Mouse (Mus musculus) embryonic facial prominence, embryonic 14.5 days (tissue): ENCODE data around the gene Gm20388. TPM values are rescaled to one million over a fixed set of nuclear protein-coding genes. Genes with fewer than 3 reads are reported as not detected.

Experiments
- ATAC-seq: fragments of 200-750 bp; cut with Nextera tagmentation; 2 replicates; pipeline ENCODE4 v1.8.0; 2017; ENCODE audit warnings: low read depth, moderate number of reproducible peaks, moderate TSS enrichment
- DNase-seq: peaks from one replicate; pipeline ENCODE4 v3.0.0-alpha.2; 2015; ENCODE audit warnings: low spot score
- H3K27ac ChIP-seq: fragments of 300-500 bp; sonication (generic); replicated peaks from 2 replicates; pipeline ENCODE4 v1.5.1; 2014; ENCODE audit warnings: low read depth, mild to moderate bottlenecking, low read length, moderate library complexity
- H3K27me3 ChIP-seq: fragments of 300-500 bp; sonication (generic); replicated peaks from 2 replicates; pipeline ENCODE4 v1.6.1; 2014; ENCODE audit warnings: low read length; ENCODE audit not compliant: control insufficient read depth, insufficient read depth
- H3K36me3 ChIP-seq: fragments of 300-500 bp; sonication (generic); 2 replicates; pipeline ENCODE4 v1.6.1; 2014; ENCODE audit warnings: low read length, mixed read lengths; ENCODE audit not compliant: control insufficient read depth, insufficient read depth
- H3K4me1 ChIP-seq: fragments of 300-500 bp; sonication (generic); 2 replicates; pipeline ENCODE4 v1.6.1; 2014; ENCODE audit warnings: antibody characterized with exemption, low read length; ENCODE audit not compliant: control insufficient read depth, insufficient read depth
- H3K4me2 ChIP-seq: fragments of 300-500 bp; sonication (generic); 2 replicates; pipeline ENCODE4 v1.6.1; 2014; ENCODE audit warnings: low read depth, mild to moderate bottlenecking, low read length, moderate library complexity, mixed read lengths
- H3K4me3 ChIP-seq: fragments of 300-500 bp; sonication (generic); 2 replicates; pipeline ENCODE4 v1.5.1; 2014; ENCODE audit warnings: low read depth, mild to moderate bottlenecking, low read length
- H3K9ac ChIP-seq: fragments of 300-500 bp; sonication (generic); 2 replicates; pipeline ENCODE4 v1.6.1; 2014; ENCODE audit warnings: low read depth, mild to moderate bottlenecking, low read length, moderate library complexity, mixed read lengths
- H3K9me3 ChIP-seq: fragments of 300-500 bp; sonication (generic); 2 replicates; pipeline ENCODE4 v1.6.1; 2016; ENCODE audit warnings: low read length; ENCODE audit not compliant: control insufficient read depth
- WGBS: fragments of 180-500 bp; shearing (Covaris S2); extraction: QIAGEN DNeasy Blood & Tissue Kit; methylation state at CpG from one replicate; pipeline ENCODE4 v1.1.7; 2014; 5-methylcytosine and 5-hydroxymethylcytosine counted together
- polyA plus RNA-seq: library from polyadenylated mRNA; unstranded; fragments of >200 nt; fragmentation: Nextera tagmentation; extraction: Ambion mirVana; gene quantifications from 2 replicates; pipeline ENCODE4 v1.2.1, GENCODE M21; 2014

Gene Gm20388
- polyA plus RNA-seq, 1 experiment from 2014 or later, result not detected

DNA sequence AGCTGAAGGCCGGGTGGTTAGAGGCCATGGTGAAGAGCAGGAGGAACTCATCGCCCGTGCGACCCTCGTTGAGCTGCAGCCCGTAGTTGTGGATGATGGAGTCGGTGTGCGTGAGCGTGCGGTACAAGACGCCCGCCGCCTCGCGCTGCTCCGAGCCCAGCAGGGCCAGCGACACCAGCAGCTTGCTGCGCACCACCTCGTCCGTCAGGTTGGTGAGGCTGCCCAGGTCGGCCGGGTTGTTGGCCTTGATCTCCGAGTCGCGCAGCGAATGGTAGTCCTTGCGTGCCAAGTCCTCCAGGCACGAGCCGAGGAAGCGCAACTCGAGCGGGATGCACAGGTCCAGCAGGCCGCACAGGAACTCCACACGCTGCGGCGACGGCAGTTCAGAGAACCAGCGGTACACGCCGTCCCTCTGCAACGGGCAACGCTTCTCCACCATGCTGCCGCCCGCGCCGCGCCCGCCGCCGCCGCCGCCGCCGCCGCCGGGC, 1741.3 kb downstream of the Gm20388 start:
- DNase-seq (no peak), ATAC-seq (no peak)
- Histone ChIP-seq H3K9me3 (no peaks in the 10 kb centered on the region), H3K4me3 (peak overlapping the region; percentile 75), H3K27me3 (no peaks in the 10 kb centered on the region), H3K4me2 (peak overlapping the region; percentile 98), H3K9ac (peak overlapping the region; percentile 78), H3K36me3 (0 out of 2 replicates have a peak, but pooled peaks cover 9% of the 10 kb centered on the region), H3K4me1 (peaks cover 41% of the 10 kb centered on the region), H3K27ac (no peak overlapping the region; the same call in 1 of the 2 replicates)
- under 1% methylated on average over 29 of the region's 56 CpGs for WGBS

DNA sequence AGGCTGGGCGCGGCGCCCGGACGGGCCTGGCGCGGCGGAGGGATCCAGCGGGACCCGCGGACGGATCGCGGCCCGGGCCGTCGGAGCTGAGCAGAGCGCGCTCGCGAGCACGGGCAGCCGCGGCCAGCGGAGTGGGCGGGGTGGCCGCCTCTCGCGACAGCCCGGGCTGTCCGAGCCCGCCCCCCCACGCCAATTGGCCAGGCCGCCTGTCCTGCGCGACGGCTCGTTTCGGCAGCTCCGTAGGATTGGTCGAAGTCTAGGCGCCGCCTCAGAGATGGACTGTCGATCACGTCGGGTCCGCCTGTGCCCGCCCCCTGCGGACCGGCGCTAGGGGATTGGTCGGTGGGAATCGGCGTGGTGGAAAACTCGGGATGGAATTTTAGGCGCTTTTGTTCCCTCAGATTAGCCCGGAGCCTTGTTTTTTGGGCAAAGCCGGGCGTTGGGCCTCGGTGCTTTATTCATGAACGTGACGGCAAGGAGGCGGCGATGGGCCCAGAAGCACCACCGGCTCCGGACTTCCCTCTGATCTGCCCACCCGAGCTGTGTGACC, 1742.2 kb downstream of the Gm20388 start, which contains the start of gene Zcchc14:
Gene Zcchc14 (minus strand): TSS at position 128 of the 550 bp plus-strand sequence.
- H3K4me1 ChIP-seq, result peaks cover 37% of the 10 kb centered on the region
- peak; percentile 100 for DNase-seq
- ATAC-seq, result peak; percentile 99
- 0 out of 2 replicates have a peak, but pooled peaks cover 9% of the 10 kb centered on the region for H3K36me3 ChIP-seq
- H3K27ac ChIP-seq, result peak within 1 kb of the TSS; percentile 95
- H3K4me2 ChIP-seq, result peak within 1 kb of the TSS; percentile 98
- 1% methylated on average over 34 of the region's 67 CpGs for WGBS
- peak within 1 kb of the TSS; percentile 93 for H3K9ac ChIP-seq
- H3K9me3 ChIP-seq, result no peaks in the 10 kb centered on the region
- H3K4me3 ChIP-seq, result peak within 1 kb of the TSS; percentile 81
- no peaks in the 10 kb centered on the region for H3K27me3 ChIP-seq

DNA sequence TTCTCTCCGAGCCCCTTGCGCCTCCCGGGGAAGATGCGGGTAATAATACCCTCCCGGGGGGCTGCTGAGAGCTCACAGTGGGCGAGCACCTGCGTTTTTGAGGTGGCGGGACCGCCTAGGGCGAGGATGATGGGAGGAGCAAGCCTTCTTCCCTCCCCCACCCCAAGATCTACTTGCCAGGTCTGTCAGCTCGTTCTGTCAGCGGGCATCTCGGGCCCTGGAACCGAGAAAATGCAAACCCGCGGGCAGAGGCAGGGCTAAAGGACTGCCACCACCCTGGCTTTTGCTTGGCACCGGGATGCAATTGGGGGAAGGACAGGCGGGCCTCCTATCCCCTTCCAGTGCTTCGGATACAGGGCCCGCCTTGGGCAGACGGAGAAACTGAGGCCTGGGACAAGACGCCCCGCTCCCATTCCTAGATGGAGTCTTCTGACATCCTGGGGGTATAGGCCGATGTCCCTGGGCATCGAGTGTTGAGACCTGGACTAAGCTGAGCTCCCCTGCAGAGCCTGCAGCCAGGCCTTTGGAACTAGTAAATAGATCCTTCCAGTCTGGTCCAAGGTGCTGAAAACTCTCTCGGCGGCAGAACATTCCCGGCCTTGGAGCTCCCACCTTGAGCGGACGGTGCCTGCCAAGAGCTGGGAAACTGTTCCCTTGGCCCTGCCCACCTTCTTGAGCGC, 1742.8 kb downstream of the Gm20388 start:
- peak; percentile 16 for ATAC-seq
- Histone ChIP-seq H3K27me3 (no peaks in the 10 kb centered on the region), H3K27ac (peak overlapping the region; percentile 95), H3K4me3 (peak overlapping the region; percentile 81), H3K9ac (peak overlapping the region; percentile 87), H3K4me2 (peak overlapping the region; percentile 92), H3K9me3 (no peaks in the 10 kb centered on the region), H3K36me3 (0 out of 2 replicates have a peak, but pooled peaks cover 8% of the 10 kb centered on the region), H3K4me1 (peaks cover 32% of the 10 kb centered on the region)
- 1% methylated on average over 30 of the region's 31 CpGs for WGBS
- DNase-seq, result peak; percentile 66

DNA sequence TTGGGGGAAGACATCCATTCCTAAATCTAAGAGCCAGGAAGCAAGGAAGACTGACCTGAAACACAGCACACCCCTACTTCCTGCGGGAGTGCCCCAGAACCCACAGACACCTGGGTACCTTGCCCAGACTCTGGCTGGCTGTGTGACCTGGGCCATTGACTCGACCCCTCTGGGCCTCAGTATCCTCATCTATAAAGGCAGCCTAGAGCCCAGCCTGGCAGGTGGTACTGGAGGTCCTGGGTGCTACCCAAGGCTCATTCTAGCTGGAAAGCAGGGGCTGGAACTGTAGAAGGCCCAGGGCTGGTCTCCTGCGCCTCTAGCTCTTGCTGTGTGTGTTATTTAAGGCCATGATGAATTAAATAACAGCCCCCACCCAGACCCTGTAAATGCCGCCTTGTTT, 1743.5 kb downstream of the Gm20388 start:
- peak overlapping the region; percentile 87; the same call in 1 of the 2 replicates for H3K9ac ChIP-seq
- WGBS, result 83% methylated on average over 4 of the region's 4 CpGs
- 0 out of 2 replicates have a peak, but pooled peaks cover 5% of the 10 kb centered on the region for H3K36me3 ChIP-seq
- H3K9me3 ChIP-seq, result no peaks in the 10 kb centered on the region
- no peaks in the 10 kb centered on the region for H3K27me3 ChIP-seq
- peaks cover 30% of the 10 kb centered on the region for H3K4me1 ChIP-seq
- peak overlapping the region; percentile 92 for H3K4me2 ChIP-seq
- H3K27ac ChIP-seq, result no peak overlapping the region
- ATAC-seq, result no peak
- no peak for DNase-seq
- H3K4me3 ChIP-seq, result peak overlapping the region; percentile 81

DNA sequence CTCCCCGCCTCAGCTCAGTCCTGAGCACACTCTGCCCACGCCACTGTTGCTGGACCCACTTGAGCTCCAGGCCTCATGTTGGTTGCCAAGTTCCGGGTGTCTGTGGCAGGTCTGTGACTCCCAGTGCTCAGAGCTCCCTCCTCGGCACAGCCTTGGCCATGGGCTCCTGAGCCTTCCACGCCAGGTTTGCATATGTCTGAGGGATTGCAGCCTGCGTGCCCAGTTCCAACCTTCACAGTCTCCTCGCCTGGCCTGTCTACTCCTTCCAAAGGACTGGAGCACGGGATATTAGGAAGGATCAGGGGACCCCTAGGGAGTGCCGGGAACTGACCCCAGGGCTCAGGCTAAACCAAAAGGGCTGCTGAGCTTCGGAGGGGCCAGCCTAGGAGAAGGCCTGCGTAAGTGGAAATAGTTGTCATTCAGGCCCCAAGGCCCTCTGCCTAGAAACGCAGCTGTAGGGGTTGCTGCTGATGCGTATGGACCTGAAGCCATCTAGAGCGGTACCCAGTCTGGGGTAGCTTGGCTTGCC, 1744.4 kb downstream of the Gm20388 start:
- Histone ChIP-seq H3K9me3 (no peaks in the 10 kb centered on the region), H3K27ac (no peak overlapping the region), H3K36me3 (0 out of 2 replicates have a peak, but pooled peaks cover under 1% of the 10 kb centered on the region), H3K4me1 (peaks cover 21% of the 10 kb centered on the region), H3K27me3 (no peaks in the 10 kb centered on the region), H3K4me2 (no peak overlapping the region), H3K9ac (no peak overlapping the region), H3K4me3 (no peak overlapping the region)
- ATAC-seq (no peak), DNase-seq (no peak)
- WGBS, result 77% methylated on average over 14 of the region's 14 CpGs

DNA sequence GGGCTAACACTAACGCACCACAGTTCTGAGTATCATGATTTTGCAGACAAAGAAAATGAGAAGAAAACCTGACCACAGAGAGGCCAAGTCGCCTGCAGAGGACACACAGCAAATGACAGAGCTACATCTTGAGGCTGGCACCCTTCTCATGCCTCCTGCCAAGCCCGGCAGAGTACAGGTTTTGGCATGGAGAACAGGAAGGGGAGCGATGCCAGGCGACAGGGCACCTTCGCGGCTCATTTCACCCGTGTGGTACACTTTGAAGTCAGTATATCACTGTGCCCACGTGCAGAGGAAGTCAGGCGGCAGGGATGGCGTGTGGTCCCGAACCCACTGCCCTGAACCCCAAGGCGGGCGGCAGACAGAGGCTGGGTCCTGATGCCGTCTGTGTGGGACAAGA, 1750.0 kb downstream of the Gm20388 start:
- H3K4me1 ChIP-seq, result peaks cover 14% of the 10 kb centered on the region
- H3K27ac ChIP-seq, result no peak overlapping the region
- H3K9ac ChIP-seq, result no peak overlapping the region
- H3K27me3 ChIP-seq, result no peaks in the 10 kb centered on the region
- H3K4me2 ChIP-seq, result no peak overlapping the region
- DNase-seq (no peak), ATAC-seq (no peak)
- H3K9me3 ChIP-seq, result no peaks in the 10 kb centered on the region
- WGBS, result 82% methylated on average over 15 of the region's 15 CpGs
- H3K4me3 ChIP-seq, result no peak overlapping the region
- no peaks in the 10 kb centered on the region for H3K36me3 ChIP-seq

DNA sequence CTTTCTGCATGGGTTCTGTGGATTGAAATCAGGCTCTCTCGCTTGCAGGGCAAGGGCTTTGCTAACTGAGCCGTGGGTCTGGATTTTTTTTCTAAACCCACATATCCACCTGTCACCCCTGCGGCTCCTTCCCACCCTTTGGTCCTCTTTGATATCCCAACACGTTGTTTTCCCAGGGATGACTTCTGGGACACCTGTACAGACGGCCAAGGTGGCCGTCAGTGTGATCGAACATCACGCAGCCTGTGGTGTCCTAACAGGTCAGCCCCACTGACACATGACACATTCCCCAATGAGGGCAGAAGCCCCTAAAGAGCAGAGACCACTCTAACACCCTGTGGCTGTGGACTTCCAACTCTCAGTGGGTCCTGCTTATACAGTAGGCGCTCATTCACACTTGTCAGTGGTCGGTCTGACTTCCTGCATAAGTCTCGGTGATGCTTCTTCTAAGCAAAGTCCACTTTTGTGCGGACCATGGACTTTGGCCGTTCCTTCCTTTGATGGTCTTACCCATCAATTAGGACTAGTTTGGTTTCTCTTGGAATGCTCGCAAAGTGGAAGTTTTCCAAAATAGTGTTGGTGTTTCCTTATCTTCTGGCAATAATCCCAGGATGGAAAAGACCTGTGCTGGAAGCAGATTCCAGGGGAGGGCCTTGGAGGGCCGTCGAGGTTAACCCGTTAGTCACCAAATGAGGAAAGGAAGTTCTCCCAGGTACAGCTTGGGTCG, 1751.2 kb downstream of the Gm20388 start:
- Histone ChIP-seq H3K9me3 (no peaks in the 10 kb centered on the region), H3K4me3 (no peak overlapping the region), H3K27ac (no peak overlapping the region), H3K9ac (no peak overlapping the region), H3K36me3 (no peaks in the 10 kb centered on the region), H3K4me1 (peaks cover 14% of the 10 kb centered on the region), H3K4me2 (no peak overlapping the region), H3K27me3 (no peaks in the 10 kb centered on the region)
- WGBS, result 78% methylated on average over 18 of the region's 18 CpGs
- no peak for ATAC-seq
- DNase-seq, result no peak

DNA sequence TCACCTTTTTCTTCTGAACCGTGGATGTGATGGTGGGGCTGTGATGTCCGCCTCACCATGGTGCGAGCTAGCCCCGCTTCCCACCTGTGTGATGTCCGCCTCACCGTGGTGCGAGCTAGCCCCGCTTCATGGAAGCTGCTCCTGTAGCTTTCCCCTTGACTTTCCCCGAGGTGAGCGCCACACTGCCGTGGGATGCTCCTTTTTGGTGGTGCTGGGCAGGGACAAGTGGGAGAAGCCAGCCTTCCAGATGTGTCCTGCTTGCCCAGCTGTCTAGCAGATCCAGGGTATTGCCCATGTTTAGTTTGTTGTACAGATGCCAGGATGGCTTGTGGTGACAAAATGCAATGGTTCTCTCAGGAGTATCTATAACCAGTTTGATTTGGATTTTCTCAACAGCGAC, 1752.5 kb downstream of the Gm20388 start:
- peaks cover 14% of the 10 kb centered on the region for H3K4me1 ChIP-seq
- WGBS, result 94% methylated on average over 12 of the region's 12 CpGs
- H3K36me3 ChIP-seq, result no peaks in the 10 kb centered on the region
- H3K4me3 ChIP-seq, result no peak overlapping the region
- H3K9me3 ChIP-seq, result no peaks in the 10 kb centered on the region
- no peak overlapping the region for H3K4me2 ChIP-seq
- no peak overlapping the region for H3K9ac ChIP-seq
- DNase-seq, result no peak
- no peak overlapping the region for H3K27ac ChIP-seq
- H3K27me3 ChIP-seq, result no peaks in the 10 kb centered on the region
- no peak for ATAC-seq
